Mouse (Mus musculus) spleen, adult 12 weeks (tissue): ENCODE measurements around the gene Csdc2.
"Not testable (repeated sequence)": the region's sequence is repeated elsewhere in the genome, so short reads cannot be mapped to it uniquely, and the experiment has no call there.

Experiments
- DNase-seq: peaks from one replicate; pipeline ENCODE4 v3.0.0; 2022; ENCODE audit warnings: low spot score

The Csdc2 gene

DNA sequence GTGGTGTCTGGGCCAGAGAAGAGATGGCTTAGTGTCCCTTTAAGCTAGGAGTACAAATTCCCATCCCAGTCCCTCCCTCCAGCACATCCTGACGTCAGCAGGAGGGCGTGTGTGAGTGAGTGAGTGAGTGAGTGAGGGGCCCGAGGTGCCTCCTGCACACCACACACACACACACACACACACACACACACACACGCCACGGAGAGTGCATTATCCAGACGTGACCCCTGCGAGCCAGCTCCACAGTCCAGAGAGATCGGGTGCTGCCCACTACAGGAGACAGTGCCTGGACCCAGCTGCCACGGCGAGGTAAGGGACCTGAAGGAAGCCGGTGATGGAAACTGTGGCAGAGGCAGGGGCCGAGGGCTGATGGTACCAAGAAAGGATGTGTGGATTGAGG lies at the start of gene Csdc2:
Gene Csdc2 (plus strand): TSS at position 81 of the 400 bp plus-strand sequence.
- DNase-seq: no peak

DNA sequence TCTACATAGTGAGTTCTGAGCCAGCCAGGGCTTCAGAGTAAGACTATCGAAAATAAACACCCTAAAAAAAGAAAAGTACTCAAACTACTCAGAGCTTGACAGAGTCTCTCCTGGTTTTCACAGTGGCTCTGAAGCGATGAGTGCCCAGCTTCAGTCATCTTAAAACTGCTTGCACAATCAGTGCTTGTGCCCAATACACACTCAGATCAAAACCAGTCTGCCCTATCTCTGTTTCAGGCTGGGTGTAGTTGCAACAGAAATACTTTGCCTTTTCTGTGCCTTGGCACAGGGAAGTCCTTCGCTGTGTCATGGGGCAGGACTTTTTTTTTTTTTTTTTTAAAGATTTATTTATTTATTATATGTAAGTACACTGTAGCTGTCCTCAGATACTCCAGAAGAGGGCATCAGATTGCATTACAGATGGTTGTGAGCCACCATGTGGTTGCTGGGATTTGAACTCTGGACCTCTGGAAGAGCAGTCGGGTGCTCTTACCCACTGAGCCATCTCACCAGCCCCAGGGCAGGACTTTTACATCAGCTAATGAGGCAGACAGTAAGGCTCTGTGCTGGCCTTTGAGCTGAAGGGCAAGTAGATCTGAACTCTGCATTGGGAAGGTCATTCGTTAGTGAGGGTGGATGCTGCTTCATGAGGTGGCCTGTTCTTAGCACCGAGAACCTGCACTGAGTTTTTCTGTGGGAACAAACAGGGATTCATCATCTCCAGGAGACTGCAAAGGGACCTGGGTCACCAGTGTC lies 49.6 kb upstream of the Csdc2 start:
- no peak for DNase-seq

DNA sequence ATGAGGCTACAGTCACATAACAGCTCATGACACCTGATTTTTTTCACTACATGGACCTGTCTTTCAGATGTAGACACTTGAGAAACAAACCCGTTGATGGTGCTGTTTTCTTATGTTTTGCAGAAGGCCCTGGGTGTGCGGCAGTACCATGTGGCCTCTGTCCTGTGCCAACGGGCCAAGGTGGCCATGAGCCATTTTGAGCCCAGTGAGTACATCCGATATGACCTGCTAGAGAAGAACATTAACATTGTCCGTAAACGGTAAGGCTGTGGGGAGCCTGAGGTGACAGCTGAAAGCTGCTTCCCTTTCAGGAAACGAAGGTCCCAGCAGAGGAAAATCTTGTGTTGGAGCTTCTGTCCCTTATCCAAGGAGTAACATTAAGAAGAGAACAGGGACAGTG lies 47.4 kb upstream of the Csdc2 start:
- DNase-seq: no peak

DNA sequence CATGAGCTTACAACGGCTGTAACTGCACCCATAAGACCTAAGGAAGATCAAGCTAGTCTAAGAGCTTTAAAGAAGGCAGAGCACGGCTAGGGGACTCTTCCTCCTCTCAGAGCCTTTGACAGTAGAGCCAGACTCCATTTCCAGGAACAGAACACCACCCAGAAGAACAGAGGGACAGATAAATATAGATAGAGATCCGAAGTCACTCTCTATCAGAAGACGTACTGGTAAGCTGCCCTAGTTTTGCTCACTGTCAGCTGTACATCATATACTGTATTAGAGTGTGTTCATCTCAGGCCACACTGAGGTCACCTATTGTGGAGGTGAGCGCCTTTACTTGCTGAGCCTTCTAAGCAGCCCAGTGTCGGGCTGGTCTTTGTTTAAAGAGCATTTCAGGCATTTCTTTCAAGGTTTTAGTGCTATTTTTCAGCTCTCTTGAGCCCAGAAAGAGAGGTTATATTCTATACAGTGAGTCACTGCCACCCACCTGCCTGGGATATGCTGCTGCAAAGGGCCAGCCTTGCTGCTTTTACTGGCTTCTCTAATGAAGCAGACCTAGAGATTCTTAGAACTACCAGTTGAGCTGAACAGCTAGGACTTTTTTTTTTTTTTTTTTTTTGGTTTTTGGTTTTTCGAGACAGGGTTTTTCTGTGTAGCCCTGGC lies 45.3 kb upstream of the Csdc2 start:
- no peak for DNase-seq

DNA sequence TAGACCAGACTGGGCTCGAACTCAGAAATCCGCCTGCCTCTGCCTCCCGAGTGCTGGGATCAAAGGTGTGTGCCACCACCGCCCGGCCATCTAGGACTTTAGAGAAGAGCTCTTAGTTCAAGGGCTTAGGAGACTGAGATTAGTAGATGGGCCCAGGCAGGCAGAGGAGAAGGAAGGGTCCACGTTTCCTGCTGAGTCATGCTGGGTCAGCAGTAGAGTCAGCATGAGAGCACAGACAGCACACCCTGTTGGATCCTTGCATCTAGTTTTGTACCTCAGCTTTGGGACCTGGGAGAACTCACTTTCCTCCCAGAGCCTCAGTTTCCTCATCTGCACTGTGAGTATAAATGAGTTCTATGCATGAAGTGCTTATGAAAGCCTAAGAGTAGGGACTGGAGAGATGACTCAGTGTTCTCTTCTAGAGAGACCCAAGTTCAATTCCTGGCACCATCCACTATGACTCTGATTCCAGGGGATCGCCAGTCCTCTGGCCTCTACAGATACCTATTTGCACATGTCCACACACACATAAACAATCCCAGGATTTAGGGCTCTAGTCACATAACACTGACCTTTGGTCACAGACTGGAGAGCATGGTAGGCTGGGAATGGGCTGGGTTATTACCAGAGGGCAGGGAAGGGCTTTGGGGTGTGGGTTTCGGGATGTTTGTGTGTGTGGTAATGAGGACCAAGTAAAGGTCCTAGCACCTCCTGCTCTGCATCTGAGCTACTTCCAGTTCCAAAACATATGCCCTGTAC lies 44.6 kb upstream of the Csdc2 start:
- DNase-seq: peak; percentile 52

DNA sequence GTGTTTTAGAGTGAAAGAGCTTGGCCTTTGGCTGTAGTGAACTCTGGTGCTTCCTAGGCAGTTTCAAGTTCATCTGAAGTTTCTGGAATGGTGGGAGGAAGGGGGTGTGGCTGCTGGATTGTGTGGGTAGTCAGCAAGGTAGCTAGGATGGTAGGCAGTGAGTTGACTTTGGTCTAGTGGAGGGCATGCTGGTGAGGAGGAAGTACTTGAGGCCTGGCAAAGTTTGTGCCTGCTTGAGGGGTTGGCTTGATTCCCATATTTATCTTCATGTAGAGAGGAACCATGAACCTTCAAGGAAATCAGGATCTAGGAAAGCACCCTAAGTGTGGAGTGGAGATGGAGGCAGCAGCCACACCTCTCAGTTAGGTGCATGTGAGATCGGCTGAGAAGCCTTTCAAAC lies 42.6 kb upstream of the Csdc2 start:
- DNase-seq: no peak

DNA sequence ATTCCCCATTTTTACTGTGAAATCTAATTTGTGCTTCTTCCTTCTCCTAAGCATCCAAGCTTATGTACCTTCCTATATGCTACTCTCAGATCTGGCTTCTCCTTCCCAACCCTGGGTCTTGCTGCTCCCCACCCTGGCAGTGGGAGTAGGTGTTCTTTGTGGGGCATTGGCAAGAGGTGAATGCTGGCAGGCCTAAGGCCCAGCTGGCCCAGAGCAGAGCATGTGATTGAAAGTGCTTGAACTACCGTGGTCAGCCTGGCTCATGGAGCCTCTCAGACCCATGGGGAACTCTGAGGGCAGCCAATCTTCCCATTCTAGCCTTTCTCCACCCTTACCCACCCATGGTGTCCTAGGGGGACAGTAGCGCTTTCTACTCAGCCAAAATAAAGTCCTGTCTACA lies 40.2 kb upstream of the Csdc2 start:
- DNase-seq: no peak

DNA sequence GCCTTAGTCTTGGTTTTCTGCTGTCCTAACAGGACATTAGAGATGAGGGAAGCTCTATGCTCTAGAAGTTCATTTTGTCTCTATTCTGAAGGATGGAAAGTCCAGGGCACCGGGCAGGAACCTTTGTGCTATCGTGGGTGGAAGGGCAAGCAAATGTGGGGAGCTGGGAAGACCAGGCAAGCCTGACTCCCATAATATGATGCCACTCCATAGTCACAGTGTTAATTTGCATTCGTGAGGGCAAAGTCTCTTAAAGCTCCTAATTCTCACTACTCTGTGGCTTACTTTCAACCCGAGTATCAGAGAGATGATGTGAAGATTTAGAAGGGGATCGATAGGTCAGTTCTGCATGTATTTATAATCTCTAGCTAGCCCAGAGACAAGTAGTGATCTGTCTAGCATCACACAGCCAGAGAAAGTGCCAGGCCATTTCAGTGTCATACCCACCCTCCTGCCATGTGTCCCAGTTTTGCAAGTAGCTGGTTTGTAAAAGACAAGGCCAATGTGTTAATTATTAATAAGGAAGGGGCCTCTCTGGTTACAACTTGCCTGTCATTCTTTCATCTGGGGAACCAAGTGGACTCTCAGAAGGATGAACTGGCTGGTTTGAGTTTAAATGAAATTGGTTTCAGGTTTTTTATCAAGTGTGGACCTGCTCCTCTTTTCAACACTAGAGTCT lies 38.8 kb upstream of the Csdc2 start:
- no peak for DNase-seq

DNA sequence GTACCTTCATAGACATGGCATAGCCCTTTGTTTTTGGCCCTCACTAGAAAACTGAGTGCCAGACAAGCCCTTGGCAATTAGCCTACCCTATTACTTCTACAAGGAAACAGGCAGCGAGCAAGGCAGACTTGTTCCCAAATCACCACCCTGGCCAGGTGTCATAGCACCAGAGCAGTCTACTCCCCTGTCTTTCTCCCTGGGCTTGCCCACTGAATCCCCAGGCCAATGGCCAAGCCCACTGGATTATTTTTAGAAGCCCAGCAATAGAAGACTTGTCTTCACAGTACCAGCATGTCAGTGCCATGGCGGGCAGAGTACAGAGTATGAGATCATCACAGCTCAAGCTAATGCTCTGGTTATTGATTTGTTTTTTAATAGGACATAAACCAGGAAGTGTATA lies 37.8 kb upstream of the Csdc2 start:
- DNase-seq: no peak

DNA sequence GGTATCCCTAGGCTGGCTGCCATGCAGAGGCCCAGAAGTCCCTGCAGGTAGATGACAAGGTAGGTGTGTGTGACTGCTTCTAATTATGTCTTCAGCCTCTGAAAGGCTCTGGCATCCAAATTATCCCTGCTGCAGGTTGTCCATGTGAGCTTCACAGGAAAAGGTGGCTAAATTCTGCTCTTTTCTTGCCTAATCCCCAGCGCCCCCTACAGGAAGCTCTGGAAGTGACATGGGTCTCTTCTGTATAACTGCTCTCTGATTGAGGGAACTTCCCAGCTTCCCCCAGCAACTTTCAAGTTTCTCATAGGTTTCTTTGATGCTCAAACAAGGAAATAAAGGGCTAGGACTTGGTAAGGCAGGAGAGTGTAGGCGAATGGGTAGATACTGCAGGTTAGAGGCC lies 31.6 kb upstream of the Csdc2 start:
- DNase-seq: peak; percentile 61

DNA sequence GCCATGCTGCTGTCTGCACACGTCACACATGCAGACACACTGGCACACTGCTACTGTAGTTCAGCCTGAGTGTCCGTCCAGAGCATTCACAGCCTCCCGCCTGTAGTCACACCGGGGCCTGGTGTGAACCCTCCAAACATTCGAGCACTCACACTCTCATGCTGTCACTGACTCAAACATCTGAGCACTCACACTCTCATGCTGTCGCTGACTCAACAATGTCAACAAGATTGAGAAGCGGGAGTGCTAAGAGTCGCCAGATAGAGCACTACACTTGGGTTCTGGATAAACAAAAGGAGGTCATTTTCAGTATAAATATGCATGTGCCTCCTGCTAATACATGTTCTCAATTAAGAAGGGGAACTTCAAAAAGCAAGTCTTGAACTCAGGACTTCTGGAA lies 28.6 kb upstream of the Csdc2 start:
- DNase-seq: no peak

DNA sequence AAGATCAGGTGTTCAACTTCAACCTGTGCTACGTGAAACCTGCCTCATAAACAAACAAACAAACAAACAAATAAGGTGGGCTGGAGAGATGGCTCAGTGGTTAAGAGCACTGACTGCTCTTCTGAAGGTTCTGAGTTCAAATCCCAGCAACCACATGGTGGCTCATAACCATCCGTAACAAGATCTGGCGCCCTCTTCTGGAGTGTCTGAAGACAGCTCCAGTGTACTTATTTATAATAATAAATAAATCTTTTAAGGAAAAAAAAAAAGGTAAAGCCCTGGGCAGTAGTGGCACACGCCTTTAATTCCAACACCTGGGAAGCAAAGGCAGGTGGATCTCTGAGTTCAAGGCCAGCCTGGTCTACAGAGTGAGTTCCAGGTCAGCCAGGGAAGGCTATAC lies 27.8 kb upstream of the Csdc2 start:
- DNase-seq: not testable (repeated sequence)

DNA sequence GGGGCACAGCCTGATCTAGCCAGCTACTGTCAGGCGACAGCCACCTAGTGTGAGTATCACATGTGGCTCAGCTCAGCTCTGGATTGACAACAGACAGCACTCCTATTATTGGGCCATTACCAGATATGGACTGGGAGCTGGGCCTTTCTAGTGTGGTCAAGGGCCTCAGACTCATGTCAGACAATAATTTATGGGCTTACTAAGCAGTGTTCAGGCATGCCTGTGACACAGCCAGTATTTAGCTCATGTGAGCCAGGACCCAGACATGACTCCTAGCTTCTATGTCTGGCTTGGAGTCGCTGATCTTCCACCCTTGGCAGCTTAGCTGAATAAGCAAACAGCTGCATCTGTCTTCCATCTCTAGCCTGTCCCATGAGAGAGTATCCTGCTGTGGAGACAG lies 24.1 kb upstream of the Csdc2 start:
- no peak for DNase-seq

DNA sequence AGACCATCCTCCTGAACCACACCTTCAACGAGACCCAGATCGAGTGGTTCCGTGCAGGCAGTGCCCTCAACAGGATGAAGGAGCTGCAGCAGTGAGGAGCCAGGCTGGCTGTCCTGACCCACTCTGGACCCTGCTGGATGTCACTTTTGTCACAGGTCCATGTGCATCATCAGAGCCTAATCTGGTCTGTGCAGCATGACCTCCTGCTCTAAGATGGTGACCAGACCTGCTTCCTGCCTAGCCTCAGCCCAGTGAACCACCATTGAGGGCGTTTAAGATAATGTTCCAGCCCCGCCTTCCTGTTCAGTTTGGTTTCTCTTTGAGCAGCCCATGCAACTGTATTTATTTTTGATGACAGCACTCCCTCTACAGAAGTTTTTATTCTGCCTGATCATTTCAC lies 21.9 kb upstream of the Csdc2 start:
- no peak for DNase-seq

DNA sequence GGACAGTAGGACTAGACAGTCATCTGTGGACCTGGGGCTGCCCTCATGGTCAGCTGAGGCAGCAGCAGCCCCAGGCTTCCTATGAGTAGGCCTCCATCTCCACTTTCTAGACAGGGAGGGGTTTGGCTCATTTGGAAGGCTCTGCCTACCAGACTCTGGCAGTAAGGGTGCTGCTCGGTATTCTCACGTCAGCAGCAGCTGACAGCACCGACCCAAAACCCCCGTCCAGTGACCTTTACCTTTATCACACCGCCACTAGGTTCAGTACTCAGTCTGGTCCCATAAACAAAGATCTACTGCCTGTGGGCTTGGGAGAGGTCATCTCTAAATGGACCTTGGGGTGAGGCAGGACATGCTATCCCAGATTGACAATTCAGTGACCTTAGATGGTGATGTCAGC lies 20.9 kb upstream of the Csdc2 start:
- DNase-seq: no peak

DNA sequence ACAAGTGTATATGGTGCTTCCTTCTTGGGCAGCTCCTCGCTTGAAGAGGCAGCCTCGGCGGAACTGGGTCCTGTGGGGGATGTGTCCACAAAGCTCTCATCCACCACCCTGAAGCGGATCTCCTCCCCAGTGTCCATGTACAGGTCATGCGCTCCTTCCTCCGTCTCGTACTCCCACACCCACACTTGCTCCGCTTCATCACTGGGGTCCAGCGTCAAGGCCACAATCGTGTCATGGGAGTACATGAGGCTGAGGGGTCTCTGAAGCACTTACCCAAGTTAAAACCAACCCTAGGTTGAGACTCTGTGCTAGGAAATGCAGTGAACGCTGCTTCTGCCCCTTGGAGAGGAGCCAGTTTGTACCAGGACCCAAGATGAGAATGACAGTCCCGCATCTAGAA lies 19.4 kb upstream of the Csdc2 start:
- DNase-seq: no peak

DNA sequence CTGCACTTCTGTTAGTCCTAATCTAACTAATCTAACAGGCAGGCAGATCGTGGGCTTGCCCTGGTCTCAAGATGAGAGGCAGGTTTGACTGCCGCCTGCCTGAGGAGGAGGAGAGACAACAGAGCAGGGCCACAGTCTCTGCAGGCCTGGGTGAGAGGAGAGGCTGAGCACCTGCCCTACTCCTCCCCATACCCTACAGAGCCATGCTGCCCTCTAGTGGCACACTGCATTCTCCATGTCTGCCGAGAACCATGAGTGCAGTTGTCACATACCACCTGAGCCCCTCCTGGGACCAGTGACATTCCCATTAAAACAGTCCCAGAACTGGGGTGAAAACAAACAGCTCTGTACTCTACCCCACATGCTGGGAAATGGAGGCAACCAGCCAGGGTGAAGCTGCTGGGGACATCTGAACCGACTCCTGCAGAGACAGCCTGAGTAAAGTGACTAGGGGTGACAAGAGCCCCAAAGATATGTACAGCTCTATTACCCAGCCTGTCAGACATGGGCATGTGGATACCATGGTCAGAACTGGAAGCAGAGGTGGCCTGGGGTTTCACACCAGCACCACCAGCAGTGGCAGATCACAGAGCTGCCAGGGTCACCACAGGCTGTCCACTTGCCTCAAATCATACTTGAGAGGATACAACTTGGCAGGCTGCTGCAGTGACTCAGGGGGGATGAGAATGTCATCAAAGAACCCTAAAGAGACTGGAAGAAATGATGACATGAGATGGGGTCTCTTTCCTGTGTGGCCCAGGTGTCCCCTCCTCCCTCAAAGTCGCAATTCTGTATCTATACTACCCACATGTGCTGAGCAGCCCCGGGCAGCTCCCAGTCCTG lies 18.7 kb upstream of the Csdc2 start:
- peak; percentile 61 for DNase-seq

DNA sequence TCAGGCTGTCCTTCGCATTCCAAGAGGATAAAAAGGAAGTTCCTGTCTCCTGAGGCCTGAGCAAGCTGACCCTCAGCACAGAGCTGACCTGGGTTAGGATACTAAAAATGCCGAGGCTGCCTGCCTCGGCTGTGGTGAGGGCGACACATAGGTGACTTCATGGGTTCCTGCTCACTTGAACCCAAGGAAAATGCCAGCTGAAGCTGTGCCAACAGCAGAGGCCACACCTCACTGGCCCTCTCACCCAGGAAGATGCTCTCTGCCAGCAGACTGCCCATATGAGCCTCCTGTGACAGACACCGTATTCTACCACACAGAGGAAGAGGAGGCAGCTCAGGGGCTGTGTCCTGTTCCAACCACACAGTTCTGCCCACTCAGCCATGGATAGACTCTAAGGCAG lies 17.5 kb upstream of the Csdc2 start:
- no peak for DNase-seq

DNA sequence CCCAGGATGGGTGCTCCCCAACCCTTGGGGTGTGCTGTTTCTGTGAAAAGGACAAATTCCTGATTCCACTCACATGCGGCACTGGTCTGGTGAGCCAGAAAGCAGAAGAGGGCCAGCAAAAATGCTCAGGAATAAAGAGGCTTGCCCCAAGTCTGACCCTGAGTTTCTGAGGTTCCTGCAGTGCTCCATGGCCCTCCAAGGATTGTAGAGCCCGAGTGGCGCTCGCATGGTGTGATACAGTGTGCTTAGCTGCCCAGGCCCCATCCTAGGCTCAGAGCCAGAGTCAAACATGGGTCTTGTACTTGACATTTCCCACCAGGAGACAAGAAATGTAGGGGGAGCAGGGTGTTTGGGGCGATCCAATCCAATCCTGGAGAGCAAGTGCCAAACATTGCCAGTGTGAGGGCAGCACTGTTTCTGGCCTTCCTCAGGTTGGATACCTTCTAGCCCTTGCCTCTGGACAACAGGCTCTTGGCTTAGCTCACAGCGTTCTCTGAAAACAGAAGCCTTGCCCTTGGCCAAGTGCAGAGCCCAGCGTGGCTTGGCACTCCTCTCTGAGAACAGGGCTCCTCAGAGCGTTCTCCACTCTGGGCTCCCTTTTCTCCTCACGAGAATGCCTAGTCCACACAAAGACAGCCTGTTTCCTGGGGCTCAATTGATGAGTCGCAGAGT lies 15.9 kb upstream of the Csdc2 start:
- no peak for DNase-seq

DNA sequence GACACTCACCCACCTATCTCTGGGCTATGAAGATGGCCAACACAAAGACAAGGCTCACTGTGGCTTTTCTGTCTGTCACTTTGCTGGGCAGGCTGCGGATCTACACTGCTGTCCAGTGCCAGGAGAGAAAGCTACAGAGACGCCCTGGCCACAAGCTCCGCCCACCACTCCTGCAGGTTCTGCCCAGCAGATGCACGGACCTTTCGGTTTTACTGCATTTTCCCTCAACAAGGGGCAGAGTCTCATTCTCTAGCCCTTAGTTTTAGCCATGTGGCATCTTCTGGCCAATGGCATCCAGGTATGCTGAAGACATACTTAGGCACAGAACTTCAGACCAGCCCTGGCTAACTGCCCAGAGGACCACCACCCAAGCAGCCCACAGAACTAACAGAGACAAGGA lies 15.3 kb upstream of the Csdc2 start:
- DNase-seq: no peak

DNA sequence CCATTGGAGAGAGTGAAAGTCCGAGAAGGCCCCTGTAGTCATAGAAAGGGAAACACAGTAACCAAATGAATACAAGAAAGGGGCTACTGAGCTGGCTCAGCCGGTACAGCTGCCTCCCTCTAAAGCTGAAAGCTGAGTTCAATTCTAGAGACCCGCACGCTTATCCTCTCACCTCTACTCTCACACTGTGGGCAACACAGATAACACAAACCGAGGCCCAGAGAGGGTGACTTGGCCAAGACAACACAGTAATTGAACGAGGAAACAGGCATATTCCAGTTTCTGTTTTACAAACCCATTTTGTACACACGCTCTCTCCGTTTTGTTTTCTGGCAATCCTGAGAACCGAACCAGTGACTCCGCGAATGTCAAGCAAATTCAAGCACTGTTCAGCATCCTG lies 11.6 kb upstream of the Csdc2 start:
- peak; percentile 19 for DNase-seq
